Mouse (Mus musculus): Measurements from ENCODE around the gene Otub2. TPM values are rescaled to one million over a fixed set of nuclear protein-coding genes. Genes with fewer than 3 reads are reported as not detected.
A peak's percentile ranks its signal among the peaks of the same experiment; 100 is the strongest.

Otub2 gene
- 1.4 and 2.0 TPM in 2 replicates for polyA plus RNA-seq (2012; rRNA removed)

DNA sequence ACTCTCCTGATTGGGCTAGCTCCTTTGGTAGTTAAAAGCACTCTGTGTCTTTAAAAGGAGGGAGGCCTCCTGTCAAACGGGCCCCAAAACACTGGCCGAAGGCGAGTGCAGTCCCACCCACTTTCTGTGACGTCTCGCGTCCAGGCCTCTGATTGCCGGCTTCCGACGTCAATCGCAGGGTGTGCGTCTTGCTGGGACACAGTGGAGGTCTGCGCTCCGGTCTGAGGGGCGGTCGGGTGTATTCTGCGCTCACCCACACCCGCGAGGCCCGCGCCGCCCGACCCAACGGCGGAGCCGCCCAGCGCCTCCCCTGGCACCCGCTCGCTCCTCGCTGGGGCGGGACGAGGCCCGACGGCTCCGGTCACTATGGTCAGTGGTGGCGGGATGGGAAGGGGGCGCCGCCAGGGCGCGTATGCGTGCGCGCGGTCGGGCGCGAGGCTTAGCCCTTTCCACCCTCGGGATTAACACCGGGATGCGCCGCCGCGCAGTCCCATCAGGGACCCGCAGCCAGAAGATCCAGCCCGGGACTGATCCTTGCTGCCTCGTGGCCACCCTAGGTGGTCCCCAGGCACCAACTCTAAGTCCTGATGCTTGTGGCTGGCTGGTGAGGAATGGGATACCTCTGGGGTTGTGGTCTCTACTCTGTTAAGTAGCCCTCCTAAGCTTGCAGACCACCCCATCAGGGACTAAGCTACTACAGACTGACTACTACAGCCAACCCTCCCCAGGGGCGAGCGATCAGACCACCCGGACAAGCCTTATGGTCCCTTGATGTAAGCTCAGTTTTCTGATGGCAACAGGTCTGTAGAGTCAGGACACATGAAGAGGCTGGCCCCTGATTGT, at the start of gene Otub2:
Otub2 (plus strand) TSS at position 178 of the 843 bp plus-strand sequence.
- peak; percentile 90 for DNase-seq
- peaks cover 8% of the 10 kb centered on the region; the same call in 1 of the 2 replicates for H3K4me1 ChIP-seq (replicated peaks; ENCODE audit: control insufficient read depth, insufficient read depth, low read length)
- H3K27me3 ChIP-seq (ENCODE audit: control insufficient read depth, insufficient read depth, low read length): peaks cover 3% of the 10 kb centered on the region; the same call in 1 of the 2 replicates
- no peak within 1 kb of the TSS for H3K27ac ChIP-seq (ENCODE audit: control insufficient read depth, insufficient read depth, low read length)
- 3% methylated on average over 58 of the region's 58 CpGs for WGBS
- no peak for TF ChIP-seq POLR2A (IDR thresholded peaks at IDR 0.05; ENCODE audit: control insufficient read depth, extremely low read depth, insufficient read depth, low read length, poor library complexity)
- TF ChIP-seq CTCF (IDR thresholded peaks at IDR 0.05; ENCODE audit: borderline replicate concordance, control insufficient read depth, extremely low read depth, insufficient read depth, low read length, poor library complexity): no peak
- no peaks in the 10 kb centered on the region for H3K36me3 ChIP-seq (ENCODE audit: control insufficient read depth, insufficient read depth, low read length)
- H3K4me3 ChIP-seq (ENCODE audit: control insufficient read depth, insufficient read depth, low read length): peak within 1 kb of the TSS; percentile 54

DNA sequence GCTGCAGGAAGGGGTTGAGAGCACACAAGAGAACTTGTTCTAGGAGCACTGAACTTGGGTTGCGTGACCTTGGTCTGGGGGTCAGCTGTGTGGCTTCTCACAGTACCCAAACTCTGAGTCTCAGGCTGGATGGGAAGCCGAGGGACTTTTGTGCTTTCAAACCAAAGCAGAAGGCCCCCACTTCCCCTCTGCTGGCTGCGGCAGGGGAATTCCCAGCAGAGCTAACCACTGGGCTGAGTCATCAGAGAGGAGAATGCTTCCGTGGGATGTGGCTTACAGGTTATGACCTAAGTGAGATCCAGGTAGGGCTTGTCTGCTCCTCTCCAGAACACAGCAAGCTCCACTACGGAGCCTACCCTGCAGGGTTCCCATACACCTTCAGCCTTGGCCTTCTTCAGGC, 47.3 kb upstream of the Otub2 start:
- Histone ChIP-seq H3K4me3 (ENCODE audit: control insufficient read depth, insufficient read depth, low read length) (no peak overlapping the region), H3K27me3 (ENCODE audit: control insufficient read depth, insufficient read depth, low read length) (no peaks in the 10 kb centered on the region), H3K4me1 (replicated peaks; ENCODE audit: control insufficient read depth, insufficient read depth, low read length) (peaks cover 69% of the 10 kb centered on the region), H3K36me3 (ENCODE audit: control insufficient read depth, insufficient read depth, low read length) (no peaks in the 10 kb centered on the region), H3K27ac (ENCODE audit: control insufficient read depth, insufficient read depth, low read length) (no peak overlapping the region)
- TF ChIP-seq CTCF (IDR thresholded peaks at IDR 0.05; ENCODE audit: borderline replicate concordance, control insufficient read depth, extremely low read depth, insufficient read depth, low read length, poor library complexity): no peak
- peak; percentile 50 for DNase-seq
- WGBS: 22% methylated on average over 5 of the region's 5 CpGs

DNA sequence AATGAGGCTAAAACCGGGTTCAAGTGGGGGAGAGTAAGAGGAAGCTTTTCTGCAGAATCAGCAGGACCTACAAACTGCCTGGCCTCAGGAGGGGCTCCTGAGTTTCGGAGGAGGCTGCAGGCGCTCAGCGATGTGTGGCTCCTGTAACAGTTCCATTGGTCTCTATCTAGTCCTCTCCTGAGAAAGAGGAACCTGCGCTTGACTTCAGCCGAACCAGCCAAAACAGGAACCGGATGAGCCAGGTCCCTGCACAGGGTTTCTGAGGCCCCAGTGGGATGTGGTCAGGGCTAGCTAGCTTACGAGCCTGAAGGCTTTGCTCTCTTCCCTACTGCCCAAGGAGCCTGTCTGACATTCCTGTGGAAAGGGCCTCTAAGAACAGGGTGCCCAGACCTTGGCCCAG, 45.0 kb upstream of the Otub2 start:
- TF ChIP-seq POLR2A (IDR thresholded peaks at IDR 0.05; ENCODE audit: control insufficient read depth, extremely low read depth, insufficient read depth, low read length, poor library complexity) (no peak), CTCF (IDR thresholded peaks at IDR 0.05; ENCODE audit: borderline replicate concordance, control insufficient read depth, extremely low read depth, insufficient read depth, low read length, poor library complexity) (peak; percentile 27; the same call in 1 of the 2 replicates)
- H3K27ac ChIP-seq (ENCODE audit: control insufficient read depth, insufficient read depth, low read length): no peak overlapping the region
- 13% methylated on average over 8 of the region's 8 CpGs for WGBS
- no peak overlapping the region for H3K4me3 ChIP-seq (ENCODE audit: control insufficient read depth, insufficient read depth, low read length)
- no peaks in the 10 kb centered on the region for H3K27me3 ChIP-seq (ENCODE audit: control insufficient read depth, insufficient read depth, low read length)
- H3K36me3 ChIP-seq (ENCODE audit: control insufficient read depth, insufficient read depth, low read length): no peaks in the 10 kb centered on the region
- peak; percentile 50 for DNase-seq
- H3K4me1 ChIP-seq (replicated peaks; ENCODE audit: control insufficient read depth, insufficient read depth, low read length): peaks cover 61% of the 10 kb centered on the region

DNA sequence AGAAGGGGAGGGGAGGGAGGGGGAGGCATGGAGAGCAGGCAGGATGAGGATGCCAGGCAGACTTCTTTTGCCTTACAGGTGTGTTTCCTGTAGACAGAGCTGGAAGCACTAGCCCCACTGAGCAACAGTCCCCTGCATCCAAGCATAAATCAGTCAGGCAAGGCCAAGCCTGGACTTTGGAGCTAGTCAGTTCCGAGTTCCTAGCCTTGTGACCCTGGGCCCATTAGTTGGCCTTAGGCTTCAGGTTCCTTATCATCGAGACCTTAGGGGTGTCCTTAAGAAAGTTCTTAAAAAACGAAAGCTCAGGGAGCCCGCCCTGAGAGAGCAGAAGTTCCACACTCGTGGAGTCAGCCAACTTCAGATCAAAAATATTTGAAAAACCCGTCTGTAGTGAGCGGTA, 43.5 kb upstream of the Otub2 start:
- no peak for DNase-seq
- WGBS: 80% methylated on average over 7 of the region's 7 CpGs
- Histone ChIP-seq H3K4me3 (ENCODE audit: control insufficient read depth, insufficient read depth, low read length) (no peak overlapping the region), H3K27ac (ENCODE audit: control insufficient read depth, insufficient read depth, low read length) (no peak overlapping the region), H3K4me1 (replicated peaks; ENCODE audit: control insufficient read depth, insufficient read depth, low read length) (peaks cover 57% of the 10 kb centered on the region), H3K36me3 (ENCODE audit: control insufficient read depth, insufficient read depth, low read length) (no peaks in the 10 kb centered on the region), H3K27me3 (ENCODE audit: control insufficient read depth, insufficient read depth, low read length) (no peaks in the 10 kb centered on the region)
- TF ChIP-seq CTCF (IDR thresholded peaks at IDR 0.05; ENCODE audit: borderline replicate concordance, control insufficient read depth, extremely low read depth, insufficient read depth, low read length, poor library complexity): no peak
- no peak for TF ChIP-seq POLR2A (IDR thresholded peaks at IDR 0.05; ENCODE audit: control insufficient read depth, extremely low read depth, insufficient read depth, low read length, poor library complexity)

DNA sequence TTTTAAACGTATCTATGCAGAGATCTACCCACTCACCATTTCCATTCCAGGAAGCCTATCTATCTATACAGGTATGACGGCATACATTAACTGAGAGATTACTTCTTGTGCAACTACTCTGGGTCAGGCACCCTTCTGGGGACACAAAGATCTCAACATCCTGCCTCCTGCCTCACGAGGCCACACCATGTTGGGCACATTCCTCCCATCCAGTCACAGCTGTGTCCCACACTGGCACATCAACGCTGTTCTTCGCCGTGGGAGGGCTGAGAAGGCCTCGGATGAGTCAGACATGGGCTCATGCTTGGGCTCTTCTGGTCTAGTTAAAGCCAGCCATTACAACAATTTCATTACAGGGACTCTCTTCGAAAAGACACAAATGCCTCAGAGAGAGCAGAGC, 41.5 kb upstream of the Otub2 start:
- Histone ChIP-seq H3K4me3 (ENCODE audit: control insufficient read depth, insufficient read depth, low read length) (no peak overlapping the region), H3K27me3 (ENCODE audit: control insufficient read depth, insufficient read depth, low read length) (no peaks in the 10 kb centered on the region), H3K4me1 (replicated peaks; ENCODE audit: control insufficient read depth, insufficient read depth, low read length) (peaks cover 38% of the 10 kb centered on the region), H3K27ac (ENCODE audit: control insufficient read depth, insufficient read depth, low read length) (no peak overlapping the region), H3K36me3 (ENCODE audit: control insufficient read depth, insufficient read depth, low read length) (no peaks in the 10 kb centered on the region)
- TF ChIP-seq POLR2A (IDR thresholded peaks at IDR 0.05; ENCODE audit: control insufficient read depth, extremely low read depth, insufficient read depth, low read length, poor library complexity) (no peak), CTCF (IDR thresholded peaks at IDR 0.05; ENCODE audit: borderline replicate concordance, control insufficient read depth, extremely low read depth, insufficient read depth, low read length, poor library complexity) (no peak)
- WGBS: 91% methylated on average over 8 of the region's 8 CpGs
- no peak for DNase-seq

DNA sequence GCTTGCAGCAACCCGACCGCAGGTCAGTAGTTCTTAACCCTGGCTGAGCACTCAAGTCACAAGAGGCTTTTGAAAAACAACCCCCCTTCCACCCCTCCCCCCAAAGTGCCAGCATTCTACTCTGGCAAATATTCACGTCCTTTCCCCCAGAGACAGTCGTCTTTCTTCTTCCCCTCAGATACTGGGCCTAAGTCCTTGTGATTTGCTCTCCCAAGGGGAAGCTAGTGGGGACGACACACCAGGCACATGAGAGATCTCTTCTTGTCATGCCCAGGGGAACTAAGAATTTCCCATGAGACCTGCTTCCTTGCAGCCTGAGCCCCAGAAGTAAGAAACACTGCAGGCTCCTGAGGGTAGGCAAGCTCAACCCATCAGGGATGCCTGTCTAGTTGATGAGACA, 41.1 kb upstream of the Otub2 start:
- no peak for TF ChIP-seq CTCF (IDR thresholded peaks at IDR 0.05; ENCODE audit: borderline replicate concordance, control insufficient read depth, extremely low read depth, insufficient read depth, low read length, poor library complexity)
- no peak for TF ChIP-seq POLR2A (IDR thresholded peaks at IDR 0.05; ENCODE audit: control insufficient read depth, extremely low read depth, insufficient read depth, low read length, poor library complexity)
- Histone ChIP-seq H3K4me1 (replicated peaks; ENCODE audit: control insufficient read depth, insufficient read depth, low read length) (peaks cover 34% of the 10 kb centered on the region), H3K4me3 (ENCODE audit: control insufficient read depth, insufficient read depth, low read length) (no peak overlapping the region), H3K36me3 (ENCODE audit: control insufficient read depth, insufficient read depth, low read length) (no peaks in the 10 kb centered on the region), H3K27ac (ENCODE audit: control insufficient read depth, insufficient read depth, low read length) (no peak overlapping the region), H3K27me3 (ENCODE audit: control insufficient read depth, insufficient read depth, low read length) (no peaks in the 10 kb centered on the region)
- DNase-seq: no peak
- WGBS: 81% methylated on average over 5 of the region's 5 CpGs
